Mouse (Mus musculus) limb, embryonic 12.5 days (tissue): ENCODE measurements around the gene Cd9. TPM values are rescaled to one million over a fixed set of nuclear protein-coding genes. Genes with fewer than 3 reads are reported as not detected.

ENCODE experiments used
- ATAC-seq: fragments of 200-750 bp; cut with Nextera tagmentation; 2 replicates; pipeline ENCODE4 v1.8.0; 2017; ENCODE audit warnings: low read depth, moderate TSS enrichment; ENCODE audit not compliant: insufficient number of reproducible peaks, insufficient read depth, low FRiP score, low TSS enrichment
- H3K27ac ChIP-seq: fragments of 300-500 bp; sonication (generic); 2 replicates; pipeline ENCODE4 v1.5.1; 2016; ENCODE audit warnings: mild to moderate bottlenecking, moderate library complexity
- H3K27me3 ChIP-seq: fragments of 300-500 bp; sonication (generic); 2 replicates; pipeline ENCODE4 v1.6.1; 2016; ENCODE audit warnings: mild to moderate bottlenecking, moderate library complexity
- H3K36me3 ChIP-seq: fragments of 300-500 bp; sonication (generic); 2 replicates; pipeline ENCODE4 v1.6.1; 2016; ENCODE audit warnings: mild to moderate bottlenecking, moderate library complexity
- H3K4me1 ChIP-seq: fragments of 300-500 bp; sonication (generic); replicated peaks from 2 replicates; pipeline ENCODE4 v1.6.1; 2016
- H3K4me2 ChIP-seq: fragments of 300-500 bp; sonication (generic); 2 replicates; pipeline ENCODE4 v1.6.1; 2016; ENCODE audit warnings: mild to moderate bottlenecking, moderate library complexity
- H3K4me3 ChIP-seq: fragments of 300-500 bp; sonication (generic); replicated peaks from 2 replicates; pipeline ENCODE4 v1.5.1; 2016; ENCODE audit warnings: mild to moderate bottlenecking
- H3K9ac ChIP-seq: fragments of 300-500 bp; sonication (generic); replicated peaks from 2 replicates; pipeline ENCODE4 v1.6.1; 2016; ENCODE audit warnings: mild to moderate bottlenecking, moderate library complexity
- H3K9me3 ChIP-seq: fragments of 300-500 bp; sonication (generic); 2 replicates; pipeline ENCODE4 v1.6.1; 2016; ENCODE audit warnings: mild to moderate bottlenecking, moderate library complexity
- WGBS: fragments of 180-500 bp; shearing (Covaris S2); methylation state at CpG from one replicate; pipeline ENCODE4 v1.1.7; 2016; 5-methylcytosine and 5-hydroxymethylcytosine counted together
- polyA plus RNA-seq: library from polyadenylated mRNA; unstranded; fragments of >200 nt; fragmentation: Nextera tagmentation; extraction: Ambion mirVana; gene quantifications from 2 replicates; pipeline ENCODE4 v1.2.1, GENCODE M21; 2016

Gene Cd9
- polyA plus RNA-seq, 1 experiment from 2014 or later = 65.5 TPM

- Histone ChIP-seq H3K4me2 (no peak overlapping the region), H3K4me3 (no peak overlapping the region), H3K27ac (peak overlapping the region; percentile 59; the same call in 1 of the 2 replicates), H3K4me1 (peaks cover 31% of the 10 kb centered on the region), H3K36me3 (no peaks in the 10 kb centered on the region), H3K27me3 (0 out of 2 replicates have a peak, but pooled peaks cover 3% of the 10 kb centered on the region), H3K9ac (no peak overlapping the region), H3K9me3 (no peaks in the 10 kb centered on the region)
- WGBS = 84% methylated on average over 12 of the region's 12 CpGs
- ATAC-seq = no peak
Measured at GRCm38 (mm10) chr6:125483515-125484312, 10.9 kb downstream of the Cd9 start.

GRCm38 (mm10) chr6:125482427-125482831 is 12.2 kb downstream of the Cd9 start:
- 60% methylated on average over 5 of the region's 5 CpGs for WGBS
- H3K4me1 ChIP-seq = peaks cover 40% of the 10 kb centered on the region

GRCm38 (mm10) chr6:125481667-125482390 is 12.8 kb downstream of the Cd9 start:
- Histone ChIP-seq H3K27me3 (0 out of 2 replicates have a peak, but pooled peaks cover 3% of the 10 kb centered on the region), H3K4me2 (no peak overlapping the region), H3K9ac (no peak overlapping the region), H3K9me3 (no peaks in the 10 kb centered on the region), H3K36me3 (no peaks in the 10 kb centered on the region), H3K27ac (peak overlapping the region; percentile 69), H3K4me1 (peaks cover 41% of the 10 kb centered on the region), H3K4me3 (no peak overlapping the region)
- no peak for ATAC-seq
- 55% methylated on average over 7 of the region's 7 CpGs for WGBS

More at GRCm38 (mm10) chr6:125482427-125482831, 12.2 kb downstream of the Cd9 start:
- H3K36me3 ChIP-seq = no peaks in the 10 kb centered on the region
- no peak overlapping the region for H3K4me2 ChIP-seq
- H3K27ac ChIP-seq = no peak overlapping the region
- no peaks in the 10 kb centered on the region for H3K9me3 ChIP-seq
- no peak overlapping the region for H3K9ac ChIP-seq
- no peak for ATAC-seq
- H3K27me3 ChIP-seq = 0 out of 2 replicates have a peak, but pooled peaks cover 3% of the 10 kb centered on the region
- H3K4me3 ChIP-seq = no peak overlapping the region

GRCm38 (mm10) chr6:125480396-125481361 is 13.9 kb downstream of the Cd9 start:
- Histone ChIP-seq H3K9me3 (no peaks in the 10 kb centered on the region), H3K9ac (0 out of 2 replicates have a peak overlapping the region, but pooled peaks have one; percentile 12), H3K27me3 (0 out of 2 replicates have a peak, but pooled peaks cover 3% of the 10 kb centered on the region), H3K36me3 (no peaks in the 10 kb centered on the region), H3K4me3 (no peak overlapping the region), H3K4me2 (peak overlapping the region; percentile 21), H3K27ac (peak overlapping the region; percentile 69), H3K4me1 (peaks cover 52% of the 10 kb centered on the region)
- no peak for ATAC-seq
- WGBS = 36% methylated on average over 12 of the region's 12 CpGs

- H3K27ac ChIP-seq = no peak overlapping the region
- ATAC-seq = no peak
- 89% methylated on average over 9 of the region's 9 CpGs for WGBS
Measured at GRCm38 (mm10) chr6:125479359-125479758, 15.2 kb downstream of the Cd9 start.

GRCm38 (mm10) chr6:125478135-125479128 is 16.2 kb downstream of the Cd9 start:
- Histone ChIP-seq H3K27me3 (no peaks in the 10 kb centered on the region), H3K36me3 (no peaks in the 10 kb centered on the region), H3K4me2 (no peak overlapping the region), H3K27ac (peak overlapping the region; percentile 35; the same call in 1 of the 2 replicates), H3K4me1 (peaks cover 65% of the 10 kb centered on the region), H3K9me3 (no peaks in the 10 kb centered on the region), H3K4me3 (no peak overlapping the region), H3K9ac (no peak overlapping the region)
- WGBS = 70% methylated on average over 16 of the region's 16 CpGs
- ATAC-seq = no peak

More at GRCm38 (mm10) chr6:125479359-125479758, 15.2 kb downstream of the Cd9 start:
- H3K9ac ChIP-seq = no peak overlapping the region
- H3K4me2 ChIP-seq = no peak overlapping the region
- no peaks in the 10 kb centered on the region for H3K36me3 ChIP-seq
- H3K27me3 ChIP-seq = 0 out of 2 replicates have a peak, but pooled peaks cover 3% of the 10 kb centered on the region
- no peaks in the 10 kb centered on the region for H3K9me3 ChIP-seq
- no peak overlapping the region for H3K4me3 ChIP-seq
- peaks cover 64% of the 10 kb centered on the region for H3K4me1 ChIP-seq

GRCm38 (mm10) chr6:125476826-125477589 is 17.6 kb downstream of the Cd9 start:
- Histone ChIP-seq H3K27ac (peak overlapping the region; percentile 51; the same call in 1 of the 2 replicates), H3K4me3 (no peak overlapping the region), H3K9ac (no peak overlapping the region), H3K4me1 (peaks cover 59% of the 10 kb centered on the region), H3K27me3 (no peaks in the 10 kb centered on the region), H3K36me3 (no peaks in the 10 kb centered on the region), H3K4me2 (no peak overlapping the region), H3K9me3 (no peaks in the 10 kb centered on the region)
- WGBS = 55% methylated on average over 9 of the region's 9 CpGs
- no peak for ATAC-seq

GRCm38 (mm10) chr6:125476090-125476489 is 18.5 kb downstream of the Cd9 start:
- WGBS = 41% methylated on average over 8 of the region's 8 CpGs
- H3K4me3 ChIP-seq = no peak overlapping the region
- no peak overlapping the region for H3K9ac ChIP-seq
- no peaks in the 10 kb centered on the region for H3K27me3 ChIP-seq
- H3K9me3 ChIP-seq = no peaks in the 10 kb centered on the region
- no peak overlapping the region; the same call in 1 of the 2 replicates for H3K27ac ChIP-seq
- H3K4me2 ChIP-seq = no peak overlapping the region
- H3K36me3 ChIP-seq = no peaks in the 10 kb centered on the region
- ATAC-seq = no peak
- H3K4me1 ChIP-seq = peaks cover 50% of the 10 kb centered on the region

GRCm38 (mm10) chr6:125475184-125475583 is 19.4 kb downstream of the Cd9 start:
- no peaks in the 10 kb centered on the region for H3K27me3 ChIP-seq
- no peak for ATAC-seq
- 0% methylated on average over 1 of the region's 1 CpGs for WGBS
- no peak overlapping the region for H3K9ac ChIP-seq
- peaks cover 41% of the 10 kb centered on the region for H3K4me1 ChIP-seq
- H3K4me3 ChIP-seq = no peak overlapping the region
- H3K4me2 ChIP-seq = 0 out of 2 replicates have a peak overlapping the region, but pooled peaks have one; percentile 4
- H3K9me3 ChIP-seq = no peaks in the 10 kb centered on the region
- H3K36me3 ChIP-seq = no peaks in the 10 kb centered on the region
- peak overlapping the region; percentile 80 for H3K27ac ChIP-seq
